In the genomic region with DNA sequence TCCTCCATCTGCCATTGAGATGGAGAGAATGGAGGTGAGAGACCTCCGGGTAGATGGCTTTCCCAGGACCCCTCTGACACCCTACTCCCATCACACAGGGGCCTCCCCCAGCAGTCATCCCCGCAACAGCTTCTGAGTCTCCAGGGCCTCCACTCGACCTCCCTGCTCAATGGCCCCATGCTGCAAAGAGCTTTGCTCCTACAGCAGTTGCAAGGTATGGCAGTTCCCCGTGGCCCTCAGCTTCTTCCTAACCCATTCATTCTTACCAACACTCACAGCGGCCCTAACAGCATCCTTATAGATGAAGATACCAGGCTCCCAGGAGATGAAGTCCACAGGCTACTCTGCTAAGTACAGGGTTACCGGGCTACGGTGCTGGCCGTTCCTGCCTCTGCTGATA, we compare ENCODE assay signal across 8 mouse cellular contexts. TPM values are rescaled to one million over a fixed set of nuclear protein-coding genes. Genes with fewer than 3 reads are reported as not detected.
A peak's percentile ranks its signal among the peaks of the same experiment; 100 is the strongest.
DNase-seq lines count a peak whose midpoint lies in the region; ATAC-seq and TF ChIP-seq lines count a peak whose summit lies in the region.

No protein-coding gene starts in this region.

- no peak for ATAC-seq in neural tube, embryonic 11.5 days (ENCODE audit: insufficient read depth, low FRiP score, low TSS enrichment)
- no peak for ATAC-seq in liver, embryonic 15.5 days (ENCODE audit: insufficient read depth)
- ATAC-seq in activated CD4-positive, CD25-positive, alpha-beta regulatory T cell, adult 4 months, result no peak

- H3K9ac ChIP-seq in neural tube, embryonic 11.5 days (ENCODE audit: low read length), result peak overlapping the region; percentile 92; the same call in 1 of the 2 replicates
- peak overlapping the region; percentile 91; the same call in 1 of the 2 replicates for H3K9ac ChIP-seq in liver, embryonic 15.5 days

- whole genome bisulfite sequencing in neural tube, embryonic 11.5 days, result 88% methylated on average over 8 of the region's 8 CpGs
- WGBS in liver, embryonic 15.5 days (ENCODE audit: insufficient replicate concordance), result 50% methylated on average over 8 of the region's 8 CpGs

- peaks cover 8% of the 10 kb centered on the region; the same call in 1 of the 2 replicates for H3K36me3 ChIP-seq in neural tube, embryonic 11.5 days (ENCODE audit: control insufficient read depth, insufficient read depth, low read length)
- H3K36me3 ChIP-seq in liver, embryonic 15.5 days (replicated peaks), result peaks cover 35% of the 10 kb centered on the region

- peak overlapping the region; percentile 93 for H3K4me3 ChIP-seq in gastrocnemius, adult 2 months
- peak overlapping the region; percentile 84; the same call in 1 of the 2 replicates for H3K4me3 ChIP-seq in neural tube, embryonic 11.5 days (ENCODE audit: low read depth, low read length)
- peak overlapping the region; percentile 90 for H3K4me3 ChIP-seq in liver, embryonic 15.5 days (replicated peaks)

- H3K9me3 ChIP-seq in neural tube, embryonic 11.5 days (ENCODE audit: control insufficient read depth, low read length), result no peaks in the 10 kb centered on the region
- no peaks in the 10 kb centered on the region for H3K9me3 ChIP-seq in liver, embryonic 15.5 days (replicated peaks)

- no peak for DNase-seq in gastrocnemius, adult 2 months
- DNase-seq in gastrocnemius, postnatal 36 days, result no peak
- DNase-seq in neural tube, embryonic 11.5 days (ENCODE audit: low spot score), result no peak
- no peak for DNase-seq in neural tube, embryonic 10.5 days (ENCODE audit: extremely low spot score, low spot score)
- DNase-seq in cerebellum, adult 18-20 months, result no peak
- DNase-seq in urinary bladder, adult 2 months (ENCODE audit: low spot score), result no peak

- no peak for TF ChIP-seq CTCF in gastrocnemius, adult 2 months (IDR thresholded peaks at IDR 0.05)

- peaks cover 8% of the 10 kb centered on the region for H3K27me3 ChIP-seq in neural tube, embryonic 11.5 days (ENCODE audit: control insufficient read depth, insufficient read depth, low read length)
- peaks cover 4% of the 10 kb centered on the region; the same call in 1 of the 2 replicates for H3K27me3 ChIP-seq in liver, embryonic 15.5 days

- H3K4me1 ChIP-seq in neural tube, embryonic 11.5 days (ENCODE audit: control insufficient read depth, insufficient read depth, low read length), result peaks cover 16% of the 10 kb centered on the region
- peaks cover 42% of the 10 kb centered on the region for H3K4me1 ChIP-seq in liver, embryonic 15.5 days (replicated peaks)

- H3K4me2 ChIP-seq in neural tube, embryonic 11.5 days (ENCODE audit: low read depth), result peak overlapping the region; percentile 77
- peak overlapping the region; percentile 93 for H3K4me2 ChIP-seq in liver, embryonic 15.5 days

- peak overlapping the region; percentile 95 for H3K27ac ChIP-seq in gastrocnemius, adult 2 months
- H3K27ac ChIP-seq in neural tube, embryonic 11.5 days (ENCODE audit: low read depth, low read length), result no peak overlapping the region
- peak overlapping the region; percentile 95 for H3K27ac ChIP-seq in liver, embryonic 15.5 days (replicated peaks)

- intact Hi-C loops in gastrocnemius, adult 2 months (cut with DNase I), result no loop called here
- intact Hi-C loops in gastrocnemius, postnatal 36 days (cut with DNase I), result no loop called here

RNA-seq across cellular contexts. Expression of a gene that starts 11.0 kb away (rescaled TPM):
- total RNA-seq in gastrocnemius, adult 2 months (2021), result 1 to 10 TPM; 3.7 to 8.2 TPM
- total RNA-seq in gastrocnemius, postnatal 36 days (2021), result 1 to 10 TPM; 4.8 to 5.3 TPM
- 23.7 and 29.5 TPM in 2 replicates for polyA plus RNA-seq in neural tube, embryonic 11.5 days (2014; fragmentation: Nextera tagmentation; extraction: Ambion mirVana)
- polyA plus RNA-seq in liver, embryonic 15.5 days (2015; fragmentation: Nextera tagmentation; extraction: Ambion mirVana), result 0.44 and 0.50 TPM in 2 replicates
- polyA plus RNA-seq in activated CD4-positive, CD25-positive, alpha-beta regulatory T cell, adult 4 months (2017; shearing (Covaris generic)), result not detected
- polyA plus RNA-seq in urinary bladder, adult 2 months (2012; rRNA removed), result 99.6 and 113 TPM in 2 replicates

RNA-seq across cellular contexts. Expression of a gene that starts 12.0 kb away (rescaled TPM):
- total RNA-seq in gastrocnemius, adult 2 months (2021), result 10 to 100 TPM; 26.4 to 26.6 TPM
- 10 to 100 TPM; 23.2 to 25.4 TPM for total RNA-seq in gastrocnemius, postnatal 36 days (2021)
- 57.0 TPM in 2 replicates for polyA plus RNA-seq in neural tube, embryonic 11.5 days (2014; fragmentation: Nextera tagmentation; extraction: Ambion mirVana)
- polyA plus RNA-seq in liver, embryonic 15.5 days (2015; fragmentation: Nextera tagmentation; extraction: Ambion mirVana), result 17.0 and 18.0 TPM in 2 replicates
- polyA plus RNA-seq in activated CD4-positive, CD25-positive, alpha-beta regulatory T cell, adult 4 months (2017; shearing (Covaris generic)), result 10 to 100 TPM; 38.8 to 51.6 TPM
- polyA plus RNA-seq in urinary bladder, adult 2 months (2012; rRNA removed), result 120 and 125 TPM in 2 replicates

RNA-seq across cellular contexts. Expression of a gene that starts 17.6 kb away (rescaled TPM):
- 10 to 100 TPM; 34.3 to 43.2 TPM for total RNA-seq in gastrocnemius, adult 2 months (2021)
- total RNA-seq in gastrocnemius, postnatal 36 days (2021), result 10 to 100 TPM; 36.4 to 44.0 TPM
- polyA plus RNA-seq in neural tube, embryonic 11.5 days (2014; fragmentation: Nextera tagmentation; extraction: Ambion mirVana), result 59.8 and 65.6 TPM in 2 replicates
- 25.0 and 29.0 TPM in 2 replicates for polyA plus RNA-seq in liver, embryonic 15.5 days (2015; fragmentation: Nextera tagmentation; extraction: Ambion mirVana)
- polyA plus RNA-seq in activated CD4-positive, CD25-positive, alpha-beta regulatory T cell, adult 4 months (2017; shearing (Covaris generic)), result 10 to 100 TPM; 70.3 to 75.4 TPM
- polyA plus RNA-seq in urinary bladder, adult 2 months (2012; rRNA removed), result 101 and 129 TPM in 2 replicates

RNA-seq across cellular contexts. Expression of a gene that starts 23.9 kb away (rescaled TPM):
- total RNA-seq in gastrocnemius, adult 2 months (2021), result 1 to 10 TPM; 2.6 to 3.4 TPM
- 1 to 10 TPM; 1.4 to 3.7 TPM for total RNA-seq in gastrocnemius, postnatal 36 days (2021)
- 0.25 and 0.51 TPM in 2 replicates for polyA plus RNA-seq in neural tube, embryonic 11.5 days (2014; fragmentation: Nextera tagmentation; extraction: Ambion mirVana)
- 185 and 214 TPM in 2 replicates for polyA plus RNA-seq in liver, embryonic 15.5 days (2015; fragmentation: Nextera tagmentation; extraction: Ambion mirVana)
- polyA plus RNA-seq in activated CD4-positive, CD25-positive, alpha-beta regulatory T cell, adult 4 months (2017; shearing (Covaris generic)), result not detected
- polyA plus RNA-seq in urinary bladder, adult 2 months (2012; rRNA removed), result 3.0 and 3.2 TPM in 2 replicates

RNA-seq across cellular contexts. Expression of a gene that starts 31.6 kb away (rescaled TPM):
- total RNA-seq in gastrocnemius, adult 2 months (2021), result 10 to 100 TPM; 34.7 to 51.1 TPM
- 10 to 100 TPM; 41.3 to 45.0 TPM for total RNA-seq in gastrocnemius, postnatal 36 days (2021)
- polyA plus RNA-seq in neural tube, embryonic 11.5 days (2014; fragmentation: Nextera tagmentation; extraction: Ambion mirVana), result 25.6 and 33.6 TPM in 2 replicates
- polyA plus RNA-seq in liver, embryonic 15.5 days (2015; fragmentation: Nextera tagmentation; extraction: Ambion mirVana), result 12.0 and 12.2 TPM in 2 replicates
- polyA plus RNA-seq in activated CD4-positive, CD25-positive, alpha-beta regulatory T cell, adult 4 months (2017; shearing (Covaris generic)), result 1 to 10 TPM; 1.0 to 1.6 TPM
- 26.0 and 32.5 TPM in 2 replicates for polyA plus RNA-seq in urinary bladder, adult 2 months (2012; rRNA removed)

Comparison
In these comparisons a context has a peak if more than half of its experiments do, and no peak if none do; other contexts are left out.
1. RNA of a gene that starts 11.0 kb away (polyA plus RNA-seq): 99.6 to 113 TPM in urinary bladder, adult 2 months and 23.7 to 29.5 TPM in neural tube, embryonic 11.5 days; 0.44 to 0.50 TPM in liver, embryonic 15.5 days and not detected in activated CD4-positive, CD25-positive, alpha-beta regulatory T cell, adult 4 months; every median in the first group is over 10 times any median in the second.
2. Peak in every context shown above with its lines, with median percentiles within 50 percentile points of each other: H3K4me3 ChIP-seq.